Mouse (Mus musculus) brain, embryonic 14.5 days (tissue): Measurements from ENCODE around the gene Rab11fip4. TPM values are rescaled to one million over a fixed set of nuclear protein-coding genes. Genes with fewer than 3 reads are reported as not detected.

ENCODE experiments used
- DNase-seq: peaks from one replicate; pipeline ENCODE4 v3.0.0-alpha.2; 2011; ENCODE audit warnings: low read depth
- CTCF ChIP-seq: fragments of 200-500 bp; IDR thresholded peaks from 2 replicates; pipeline ENCODE4 v1.5.1; 2012; ENCODE audit warnings: inconsistent platforms, mild to moderate bottlenecking, moderate library complexity, borderline replicate concordance; ENCODE audit not compliant: insufficient read depth, insufficient read length; ENCODE audit errors: extremely low read depth
- POLR2A ChIP-seq: fragments of 200-500 bp; IDR thresholded peaks from 2 replicates; pipeline ENCODE4 v1.6.1; 2012; ENCODE audit warnings: mild to moderate bottlenecking, inconsistent platforms, borderline replicate concordance; ENCODE audit not compliant: poor library complexity, insufficient read depth, insufficient read length, severe bottlenecking; ENCODE audit errors: extremely low read depth
- polyA plus RNA-seq: library from polyadenylated mRNA; depleted of rRNA; stranded (reverse); fragments of >200 nt; gene quantifications from 2 replicates; pipeline ENCODE4 v1.2.3, GENCODE M21; 2012

Gene Rab11fip4
- polyA plus RNA-seq, 1 experiment = 55.0 TPM

DNA sequence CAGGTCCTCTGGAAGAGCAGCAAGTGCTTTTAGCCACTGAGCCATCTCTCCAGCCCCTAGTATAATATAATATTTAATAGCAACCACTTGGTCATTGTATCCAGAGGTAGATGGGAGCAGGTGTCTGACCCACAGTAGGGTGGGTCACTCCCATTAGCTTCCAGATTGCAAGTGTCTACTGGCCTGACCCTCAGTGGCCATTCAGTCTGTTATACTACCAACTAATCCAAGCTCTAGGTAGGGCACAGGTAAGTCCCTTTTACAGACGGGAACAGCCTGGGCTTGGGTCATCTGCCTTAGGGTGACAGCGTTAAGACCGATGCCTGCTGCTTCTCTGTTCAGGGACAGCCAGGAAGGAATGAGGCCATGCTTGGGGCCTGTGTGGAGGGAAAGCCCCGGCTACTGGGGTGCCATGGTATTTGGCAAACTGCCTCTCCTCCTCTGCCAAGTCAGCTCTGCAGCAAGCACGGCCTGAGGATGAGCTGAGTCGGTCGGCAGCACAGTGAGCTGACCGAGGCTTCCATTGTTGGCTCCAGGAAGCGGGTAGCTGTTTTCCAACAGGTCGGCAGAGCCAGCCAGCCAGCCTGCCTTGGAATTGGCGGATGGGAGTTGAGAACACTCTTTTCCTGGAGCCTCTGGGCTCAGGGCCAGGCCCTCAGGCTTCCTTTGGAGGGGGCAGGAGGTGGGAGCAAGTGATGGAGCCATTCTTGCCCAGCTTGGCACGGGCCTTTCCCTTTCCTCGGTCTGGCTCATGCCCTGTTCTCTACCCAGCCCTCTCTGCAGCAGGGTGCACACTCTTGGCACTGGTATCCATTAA, 138.4 kb downstream of the Rab11fip4 start:
- TF ChIP-seq CTCF = no peak
- no peak for TF ChIP-seq POLR2A

DNA sequence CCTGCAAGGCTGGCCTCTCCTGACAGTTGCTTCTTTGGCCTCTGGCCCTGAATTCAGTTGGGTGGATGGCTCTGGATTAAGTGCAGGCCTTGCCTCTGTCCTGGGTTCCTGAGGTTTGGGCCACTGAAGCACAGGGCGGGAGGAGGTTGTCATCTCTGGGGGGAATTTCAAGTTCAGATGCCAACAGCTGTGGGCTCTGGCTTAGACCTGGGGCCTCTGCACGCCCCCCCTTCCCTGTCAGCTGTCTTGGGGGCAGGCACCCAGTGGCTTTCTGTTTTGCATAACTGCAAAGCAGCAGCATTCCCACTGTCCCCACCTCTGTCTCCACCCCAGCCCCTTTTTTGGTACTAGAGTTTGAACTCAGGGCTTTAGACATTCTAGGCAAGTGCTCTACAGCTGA, 139.4 kb downstream of the Rab11fip4 start:
- no peak for TF ChIP-seq POLR2A
- no peak for DNase-seq

More for the DNA sequence above, 138.4 kb downstream of the Rab11fip4 start:
- DNase-seq = peak; percentile 95

GRCm38 (mm10) chr11:79731476-79731875, 140.5 kb downstream of the Rab11fip4 start:
- no peak for DNase-seq
- TF ChIP-seq POLR2A (no peak), CTCF (no peak)

- TF ChIP-seq POLR2A = no peak
- TF ChIP-seq CTCF = no peak
These were observed 142.0 kb downstream of the Rab11fip4 start for GRCm38 (mm10) chr11:79733013-79733412.

GRCm38 (mm10) chr11:79736232-79737006, 145.4 kb downstream of the Rab11fip4 start:
- DNase-seq = peak; percentile 84
- TF ChIP-seq CTCF (peak; percentile 46; the same call in 1 of the 2 replicates), POLR2A (no peak)

More at GRCm38 (mm10) chr11:79733013-79733412, 142.0 kb downstream of the Rab11fip4 start:
- no peak for DNase-seq

DNA sequence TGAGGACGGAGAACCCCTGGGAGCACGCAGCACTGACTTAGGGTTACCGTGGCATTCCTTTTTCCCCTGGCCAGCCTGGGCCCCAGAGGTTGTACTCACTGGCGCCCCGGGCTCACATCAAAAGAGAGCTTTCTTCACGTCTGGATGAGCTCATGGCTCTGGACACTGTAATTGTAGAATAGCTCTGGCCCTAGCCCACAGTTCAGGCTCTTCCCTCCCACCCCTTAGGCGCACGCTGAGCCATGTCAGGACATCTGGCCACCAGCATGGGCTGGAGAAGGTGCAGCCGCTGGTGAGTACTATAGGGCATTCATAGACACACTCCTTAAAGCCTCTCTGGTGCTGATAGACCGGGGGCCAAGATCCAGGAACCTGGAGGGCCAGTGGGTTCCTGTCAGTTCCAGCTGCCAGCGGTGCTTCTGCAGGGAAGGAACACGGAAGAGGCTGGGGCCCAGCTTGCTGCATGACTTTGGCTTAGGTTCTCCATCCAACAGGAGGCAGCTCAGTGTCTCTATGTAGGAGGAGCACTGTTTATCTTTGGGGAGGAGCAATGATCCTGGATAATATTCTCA, 146.2 kb downstream of the Rab11fip4 start:
- no peak for DNase-seq
- TF ChIP-seq POLR2A = no peak
- TF ChIP-seq CTCF = no peak

- no peak for DNase-seq
- TF ChIP-seq CTCF = no peak
- no peak for TF ChIP-seq POLR2A
These were observed 147.0 kb downstream of the Rab11fip4 start for GRCm38 (mm10) chr11:79737865-79738502.

- TF ChIP-seq CTCF = no peak
- TF ChIP-seq POLR2A = no peak
- DNase-seq = peak; percentile 62
These were observed 147.9 kb downstream of the Rab11fip4 start for GRCm38 (mm10) chr11:79738725-79739558.

DNA sequence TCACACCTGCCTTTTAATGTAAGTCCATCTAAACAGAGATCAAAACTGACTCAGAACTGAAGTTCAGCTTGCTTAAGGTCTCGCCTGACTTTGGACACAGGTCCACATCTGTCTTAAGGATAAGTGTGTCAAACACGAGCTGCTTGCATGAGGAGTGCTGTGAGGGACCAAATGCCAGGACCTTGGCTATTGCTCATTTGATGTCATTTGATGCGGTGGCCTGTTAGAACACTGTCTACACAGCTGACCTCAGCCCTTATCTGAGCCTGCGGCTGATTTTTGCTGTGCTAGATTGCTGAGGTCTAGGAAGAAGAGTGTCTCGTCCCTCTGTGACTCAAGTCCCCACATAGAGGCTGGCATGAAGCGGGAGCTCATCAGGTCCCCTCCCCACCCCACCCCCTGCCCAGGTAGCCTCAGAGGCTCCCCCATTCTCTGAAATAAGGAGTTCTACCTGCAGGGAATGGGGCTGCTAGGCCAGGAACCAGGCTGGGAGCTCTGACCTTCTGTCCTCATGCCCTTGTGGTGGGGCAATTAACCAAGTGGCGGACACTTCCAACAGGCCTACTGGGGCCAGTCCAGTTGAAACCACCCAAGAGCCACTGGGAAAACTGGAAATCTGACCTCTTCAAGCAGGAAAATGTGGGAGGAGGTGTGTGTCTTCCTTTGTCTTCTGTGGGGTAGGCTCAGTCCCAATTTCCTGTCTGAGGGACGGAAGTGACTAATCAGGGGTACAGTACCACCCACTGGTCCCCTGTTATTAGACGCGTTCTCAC, 149.9 kb downstream of the Rab11fip4 start:
- no peak for DNase-seq
- TF ChIP-seq CTCF (no peak), POLR2A (no peak)
